Mouse (Mus musculus) granulocyte monocyte progenitor cell, adult 5-6 weeks (primary cell): Measurements from ENCODE around the gene C1qtnf7. TPM values are rescaled to one million over a fixed set of nuclear protein-coding genes. Genes with fewer than 3 reads are reported as not detected.

ENCODE experiments used
- ATAC-seq: replicated peaks from 2 replicates; pipeline ENCODE4 v1.8.0; 2016; ENCODE audit warnings: mild to moderate bottlenecking, moderate TSS enrichment, inconsistent platforms; ENCODE audit not compliant: poor library complexity, severe bottlenecking
- total RNA-seq, 2 experiments: library from RNA; stranded (forward) in 1 of 2; stranded (reverse) in 1 of 2; fragments of 200-712, 200-1000 nt in 1 of 2; fragments of >200 nt in 1 of 2; fragmentation: Nextera tagmentation in 1 of 2; gene quantifications; 2 replicates each; pipeline ENCODE4 v1.2.3; 2014 to 2017

The C1qtnf7 gene
- not detected in 2 replicates for total RNA-seq (2014; fragmentation: Nextera tagmentation)
- not detected in 2 replicates for total RNA-seq (2017)

DNA sequence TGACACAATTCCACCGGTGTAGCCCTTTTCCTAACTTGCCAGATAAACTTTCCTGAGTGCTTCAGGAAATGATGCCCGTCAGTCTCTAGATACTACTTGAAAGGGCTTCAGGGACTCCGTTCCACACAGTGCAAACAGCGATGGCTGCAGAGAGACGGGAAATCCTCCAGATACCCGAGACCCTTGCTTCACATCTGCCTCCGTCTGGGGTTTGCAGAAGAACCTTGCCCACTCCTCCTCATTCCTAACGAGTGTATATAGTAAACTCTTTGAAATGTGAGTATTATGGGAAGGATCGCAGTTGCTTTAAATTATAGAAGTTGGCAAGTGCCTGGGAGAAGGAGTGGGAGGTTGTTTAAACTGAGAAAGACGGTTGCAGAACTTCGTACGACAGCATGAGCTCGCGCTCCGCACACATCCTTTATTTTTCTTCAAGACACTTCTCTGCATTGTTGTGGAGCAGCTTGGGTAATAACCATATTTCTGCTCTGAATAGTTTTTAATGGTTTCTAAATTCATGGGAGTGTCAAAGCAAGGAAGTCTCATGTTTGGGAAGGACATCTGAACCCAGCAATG, at the start of gene C1qtnf7:
TSS of gene C1qtnf7 (plus strand) at position 138 of the 576 bp plus-strand sequence.
- no peak for ATAC-seq

DNA sequence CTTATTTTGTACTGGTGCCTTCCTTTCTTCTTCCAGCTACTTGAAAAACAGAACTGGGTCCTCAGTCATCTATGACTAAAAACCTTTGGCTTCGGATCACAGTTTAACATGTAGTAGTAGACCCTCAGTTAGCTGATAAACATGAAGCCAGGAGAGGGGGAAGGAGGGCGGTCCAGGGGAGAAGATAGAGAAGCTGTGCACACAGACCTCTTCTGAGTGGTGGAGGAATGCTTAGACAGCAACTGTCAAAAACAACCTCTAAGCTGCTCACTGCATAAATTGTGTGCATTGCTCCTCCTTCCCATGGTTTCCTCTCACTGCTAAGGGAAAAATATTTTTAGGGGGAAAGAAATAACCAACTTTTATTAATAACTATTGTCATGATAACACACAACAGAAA, 48.6 kb upstream of the C1qtnf7 start:
- no peak for ATAC-seq

DNA sequence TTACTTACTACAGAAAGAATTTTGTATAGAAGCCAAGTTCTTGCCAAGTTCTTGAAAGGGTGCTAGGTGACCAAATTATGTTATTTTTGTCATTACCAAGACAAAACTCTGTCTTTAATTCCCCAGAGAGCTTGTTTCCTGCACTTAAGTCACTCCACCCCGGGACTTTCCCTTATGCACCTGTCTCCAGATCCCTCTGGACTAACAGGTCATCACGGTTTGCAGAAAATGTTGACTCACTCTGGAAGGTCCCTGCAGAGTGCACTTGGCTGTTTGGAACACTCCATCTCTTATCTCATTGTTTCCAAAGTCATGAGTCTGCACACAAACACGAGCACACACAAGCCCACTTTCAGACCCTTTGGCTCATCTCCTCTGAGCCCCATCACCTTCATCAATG, 48.1 kb upstream of the C1qtnf7 start:
- ATAC-seq = no peak

DNA sequence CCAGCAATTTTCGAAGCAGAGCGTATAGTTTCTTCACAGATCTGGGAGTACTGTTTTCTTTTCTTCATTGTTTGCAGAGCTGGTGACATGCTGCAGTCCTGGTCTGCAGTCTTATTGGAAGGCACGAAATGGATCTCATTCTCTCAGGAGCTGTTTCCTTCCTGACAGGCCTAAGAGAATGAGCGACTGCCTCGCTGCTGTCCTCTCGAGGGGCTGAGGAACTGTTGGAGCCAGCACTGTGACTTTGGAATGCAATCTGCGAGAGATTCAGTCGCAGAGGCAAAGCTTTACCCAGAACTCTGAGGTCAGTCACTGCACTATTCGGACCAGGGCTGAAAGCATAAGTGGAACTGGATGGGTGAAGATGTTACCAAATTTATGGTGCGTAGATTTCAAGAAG, 46.4 kb upstream of the C1qtnf7 start:
- no peak for ATAC-seq

DNA sequence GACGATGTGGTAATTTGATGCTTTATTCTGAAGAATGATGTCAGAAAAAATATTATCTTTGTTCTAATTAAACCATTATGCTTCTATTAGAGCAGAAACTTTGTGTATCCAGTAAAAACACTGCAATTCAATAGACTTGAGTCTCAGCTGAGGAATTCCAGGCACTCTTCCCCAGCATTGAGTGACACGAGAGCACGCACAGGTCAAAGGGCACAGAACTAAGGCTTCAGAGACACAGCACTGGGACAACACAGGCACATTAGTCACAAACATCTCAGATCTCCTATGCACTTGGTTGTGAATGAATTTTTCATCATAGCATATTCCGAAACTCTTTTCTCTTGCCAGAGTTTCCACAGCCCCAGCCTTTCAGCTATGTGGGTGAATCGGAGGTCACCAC, 37.4 kb upstream of the C1qtnf7 start:
- ATAC-seq = no peak

DNA sequence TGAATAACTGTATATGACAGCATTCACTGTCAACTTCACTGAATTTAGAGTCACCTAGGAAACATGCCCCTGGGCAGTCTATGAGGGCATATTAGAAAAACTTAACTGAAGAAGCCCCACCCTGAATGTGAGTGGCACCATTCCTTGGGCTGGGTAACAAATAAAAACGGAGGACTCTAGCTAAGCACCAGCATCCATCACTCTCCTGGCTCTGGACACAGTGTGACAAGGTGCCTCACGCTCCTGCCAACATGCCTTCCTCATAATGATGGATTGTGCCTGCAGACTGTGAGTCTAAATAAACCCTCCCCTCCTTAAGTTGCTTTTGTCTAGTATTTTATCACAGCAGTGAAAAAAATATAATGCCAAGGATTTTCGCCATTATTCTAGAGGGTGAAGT, 35.3 kb upstream of the C1qtnf7 start:
- no peak for ATAC-seq

DNA sequence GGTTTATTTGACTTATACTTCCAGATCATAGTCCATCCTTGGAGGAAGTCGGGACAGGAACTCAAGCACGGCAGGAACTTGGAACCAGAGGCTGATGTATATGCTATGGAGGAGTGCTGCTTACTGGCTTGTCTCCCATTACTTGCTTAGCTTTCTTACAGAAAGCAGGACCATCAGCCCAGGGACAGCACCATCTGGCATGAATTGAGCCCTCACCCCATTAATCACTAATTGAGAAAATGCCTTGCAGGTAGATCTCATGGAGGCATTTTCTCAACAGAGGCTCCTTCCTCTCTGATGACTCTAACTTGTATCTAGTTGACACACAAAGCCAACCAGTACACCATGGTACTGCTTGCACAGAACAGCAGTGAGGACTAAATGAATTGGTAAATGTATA, 34.6 kb upstream of the C1qtnf7 start:
- ATAC-seq = no peak

DNA sequence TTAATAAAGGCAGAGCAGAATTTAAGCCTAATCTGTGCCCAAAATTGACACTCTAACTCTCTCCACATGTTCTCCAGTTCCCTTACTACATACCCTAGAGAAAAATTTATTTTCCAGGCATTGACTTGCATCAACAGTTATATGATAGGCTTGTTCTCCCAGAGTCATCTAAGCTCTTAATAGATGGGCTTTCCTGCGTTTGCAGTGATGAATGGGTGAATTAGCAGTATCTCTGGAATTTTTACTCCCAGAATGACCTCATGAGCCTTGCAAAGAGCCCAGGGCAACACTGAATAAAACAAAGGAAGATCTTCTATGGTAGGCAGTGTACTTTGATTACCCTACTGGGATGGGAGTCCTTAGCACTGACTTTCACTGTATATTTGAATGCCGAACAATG, 33.5 kb upstream of the C1qtnf7 start:
- ATAC-seq = no peak

DNA sequence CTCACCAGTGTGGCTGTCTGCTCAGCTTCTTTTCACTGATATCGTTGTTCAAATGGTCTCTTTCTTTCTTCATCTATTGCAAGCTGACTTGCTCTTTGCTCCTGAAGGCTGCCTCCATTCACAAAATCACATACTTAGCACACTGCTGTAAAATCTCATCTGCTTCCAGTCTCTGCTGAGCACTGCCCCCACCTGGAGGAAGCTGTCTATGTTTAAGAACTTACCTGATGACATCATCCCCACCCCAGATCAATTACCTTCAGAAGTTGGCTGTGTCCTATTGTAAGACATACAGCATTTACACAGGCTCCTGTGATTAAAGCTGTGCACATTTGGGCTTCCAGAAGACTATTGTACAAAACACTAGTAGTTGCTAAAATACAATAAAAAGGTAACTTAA, 13.5 kb upstream of the C1qtnf7 start:
- ATAC-seq = no peak

DNA sequence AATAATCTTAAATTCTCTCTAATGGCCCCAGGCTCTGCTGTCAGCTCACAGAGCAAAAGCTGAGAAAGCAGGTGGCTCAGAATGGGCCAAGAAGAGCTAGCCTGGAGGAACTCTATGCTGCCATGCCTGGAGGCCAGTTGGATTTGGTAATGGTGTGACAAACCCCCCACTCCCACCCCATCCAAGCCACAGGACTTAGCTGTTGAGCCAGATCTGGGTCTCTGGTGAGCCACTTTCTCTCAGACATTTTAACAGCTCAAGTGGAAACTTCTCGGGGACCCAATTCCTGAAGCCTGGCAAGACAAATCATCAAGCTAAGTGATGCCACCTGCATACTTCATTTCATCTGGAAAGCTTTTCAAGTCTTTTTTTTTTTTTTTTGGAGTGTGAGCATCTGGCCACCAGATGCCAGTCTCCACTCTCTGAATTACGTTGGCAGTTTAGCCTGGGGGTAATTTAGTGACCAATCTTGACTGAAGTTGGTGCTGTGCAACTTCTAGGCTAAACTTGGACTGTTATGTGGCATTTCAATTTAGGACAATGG, 11.0 kb upstream of the C1qtnf7 start:
- ATAC-seq = no peak

DNA sequence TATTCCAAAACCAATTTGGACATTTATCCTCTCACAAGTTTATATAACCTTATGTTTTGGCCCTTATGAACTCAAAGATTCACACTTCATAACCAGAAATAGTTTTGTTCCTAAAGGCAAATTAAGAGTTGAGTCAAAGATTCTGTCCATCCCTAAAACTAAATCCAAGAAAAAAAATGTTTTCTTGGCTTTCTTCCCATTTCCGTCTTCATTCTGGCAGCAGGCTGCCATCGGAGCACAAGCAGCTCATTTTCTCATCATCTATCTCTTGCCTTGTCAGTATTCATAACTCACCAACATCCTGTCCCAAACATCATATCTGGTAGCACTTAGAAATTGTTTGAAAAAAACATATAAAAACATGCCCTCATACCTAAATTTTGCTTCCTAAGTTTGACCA, 6.9 kb upstream of the C1qtnf7 start:
- ATAC-seq = no peak

DNA sequence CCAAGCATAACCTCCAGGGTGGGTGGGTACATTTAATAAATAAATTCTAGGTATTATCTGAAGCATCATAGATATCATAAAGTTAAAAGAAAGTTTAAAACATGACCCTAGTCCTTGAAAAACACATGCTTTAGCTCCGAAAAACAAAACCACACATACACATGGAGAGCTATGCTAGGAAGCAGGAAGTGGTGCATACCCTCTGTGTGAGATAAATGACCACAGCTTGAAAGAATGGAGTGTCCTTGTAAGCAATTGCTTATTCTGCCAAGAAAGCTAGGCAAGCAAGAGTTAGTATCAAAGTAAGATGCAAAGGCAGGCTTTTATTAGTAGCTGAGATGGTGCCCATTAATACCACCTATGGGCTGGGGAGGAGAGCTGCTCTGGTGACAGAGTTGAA, 6.4 kb upstream of the C1qtnf7 start:
- ATAC-seq = peak; percentile 44; the same call in 1 of the 2 replicates

DNA sequence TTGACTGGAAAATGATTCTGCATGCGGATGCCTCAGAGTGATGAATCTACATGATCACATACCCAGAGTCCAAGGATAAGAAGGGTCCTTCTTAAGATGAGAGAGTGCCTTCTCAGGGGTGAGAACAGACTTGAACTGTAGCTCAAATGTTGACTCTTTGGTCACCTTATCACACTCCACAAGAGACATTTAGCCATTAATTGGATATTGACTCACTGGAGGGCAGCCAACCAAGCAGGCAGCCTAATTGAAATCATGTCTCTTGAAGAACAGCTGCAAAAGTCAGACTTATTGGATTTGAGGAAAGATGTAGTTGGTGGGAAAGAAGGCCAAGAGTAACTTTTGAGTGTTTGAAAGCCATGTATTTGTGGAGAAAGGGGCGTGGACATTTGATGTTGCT, 4.2 kb upstream of the C1qtnf7 start:
- no peak for ATAC-seq

DNA sequence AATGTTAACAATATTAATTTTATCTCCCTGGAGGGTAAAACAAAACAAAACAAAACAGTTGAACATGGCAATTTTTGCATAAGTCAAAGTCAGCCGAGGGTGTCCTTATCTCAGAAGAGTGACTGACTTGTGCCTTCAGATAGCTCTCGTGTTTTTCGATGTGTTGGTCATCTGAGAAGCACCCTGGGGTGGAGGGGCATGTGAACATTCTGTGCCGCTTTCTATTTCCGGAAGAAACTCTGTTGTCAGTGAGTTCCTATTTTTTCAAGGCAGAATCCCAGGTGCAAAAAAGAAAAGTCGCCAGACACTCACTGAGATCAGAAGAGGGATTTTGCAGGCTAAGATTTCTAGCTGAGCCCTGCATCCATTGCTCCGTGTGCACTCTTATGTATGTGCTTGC, 1.2 kb downstream of the C1qtnf7 start:
- 0 out of 2 replicates have a peak, but pooled peaks have one; percentile 30 for ATAC-seq

DNA sequence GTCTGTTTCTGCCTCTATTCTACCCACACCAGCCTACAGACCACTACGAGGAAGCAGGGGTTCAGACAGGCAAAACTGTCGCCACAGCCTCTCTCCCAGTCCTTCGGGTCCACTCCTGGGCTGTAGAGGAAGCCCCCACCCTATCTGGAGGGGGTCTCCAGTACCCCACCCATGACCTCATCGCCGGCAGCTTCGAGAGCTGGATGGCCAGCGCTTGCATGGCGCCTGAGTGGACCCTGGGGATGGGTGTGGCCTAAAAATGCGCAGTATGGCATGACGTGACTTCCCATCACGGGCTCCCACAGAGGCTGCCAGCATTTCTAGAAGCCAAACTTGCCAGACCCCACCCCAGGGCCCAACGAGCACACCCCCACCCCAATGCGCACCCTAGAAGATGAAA, 2.0 kb downstream of the C1qtnf7 start:
- ATAC-seq = no peak

DNA sequence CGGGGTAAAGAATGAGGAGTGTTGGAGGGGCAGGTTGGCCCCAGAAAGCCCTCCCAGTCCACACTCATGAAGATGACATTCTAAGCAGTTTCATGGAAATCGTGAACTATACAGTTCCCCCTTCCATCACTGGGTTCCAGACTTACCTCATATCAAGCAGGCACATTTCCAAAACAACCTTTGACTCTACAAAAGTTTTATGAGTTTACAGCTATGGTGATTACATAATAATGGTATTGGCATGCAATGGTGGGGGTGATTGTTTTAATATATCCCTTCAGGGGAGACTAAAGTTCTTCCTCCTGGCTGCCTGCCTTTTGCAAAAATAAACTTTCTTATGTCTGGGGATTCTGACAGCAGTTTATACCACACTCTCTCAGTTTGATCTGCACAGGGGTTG, 4.6 kb downstream of the C1qtnf7 start:
- ATAC-seq = no peak

DNA sequence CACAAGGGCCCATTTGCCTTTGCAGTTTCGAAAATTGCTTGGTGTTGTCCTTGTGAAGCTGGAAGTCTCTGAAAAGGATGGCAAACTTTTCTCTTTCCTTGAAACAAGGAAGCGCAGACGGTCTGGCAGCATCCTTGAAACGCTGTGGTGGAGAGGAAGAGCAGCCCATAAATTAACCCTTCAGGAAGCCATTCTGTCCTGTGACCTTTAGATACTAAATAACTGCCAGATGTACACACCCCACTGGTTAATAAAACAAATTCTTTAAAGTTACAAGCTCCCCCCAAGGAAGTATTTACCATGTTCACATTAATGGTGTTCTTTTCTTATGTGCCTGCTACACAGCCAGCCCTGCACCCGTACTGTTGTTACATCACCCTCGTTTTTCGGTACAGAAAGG, 6.0 kb downstream of the C1qtnf7 start:
- ATAC-seq = no peak

DNA sequence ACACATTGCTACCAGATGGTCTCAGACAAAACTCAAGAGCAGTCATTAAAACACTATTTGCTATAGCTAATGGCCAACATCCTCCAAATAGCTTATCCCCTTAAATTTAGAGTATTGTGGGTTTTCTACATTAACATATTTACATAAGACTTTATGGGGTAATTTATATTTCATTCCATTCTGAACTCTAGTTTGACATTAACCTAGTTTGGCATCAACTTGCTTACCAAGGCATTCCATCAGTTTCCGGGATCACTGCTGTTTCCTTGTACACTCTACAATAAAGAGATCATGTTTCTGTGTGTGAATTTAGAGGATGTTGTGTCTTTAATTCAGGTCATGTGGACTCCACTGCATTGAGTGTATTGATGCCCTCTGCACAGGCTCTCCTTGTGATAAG, 7.5 kb downstream of the C1qtnf7 start:
- ATAC-seq = no peak

DNA sequence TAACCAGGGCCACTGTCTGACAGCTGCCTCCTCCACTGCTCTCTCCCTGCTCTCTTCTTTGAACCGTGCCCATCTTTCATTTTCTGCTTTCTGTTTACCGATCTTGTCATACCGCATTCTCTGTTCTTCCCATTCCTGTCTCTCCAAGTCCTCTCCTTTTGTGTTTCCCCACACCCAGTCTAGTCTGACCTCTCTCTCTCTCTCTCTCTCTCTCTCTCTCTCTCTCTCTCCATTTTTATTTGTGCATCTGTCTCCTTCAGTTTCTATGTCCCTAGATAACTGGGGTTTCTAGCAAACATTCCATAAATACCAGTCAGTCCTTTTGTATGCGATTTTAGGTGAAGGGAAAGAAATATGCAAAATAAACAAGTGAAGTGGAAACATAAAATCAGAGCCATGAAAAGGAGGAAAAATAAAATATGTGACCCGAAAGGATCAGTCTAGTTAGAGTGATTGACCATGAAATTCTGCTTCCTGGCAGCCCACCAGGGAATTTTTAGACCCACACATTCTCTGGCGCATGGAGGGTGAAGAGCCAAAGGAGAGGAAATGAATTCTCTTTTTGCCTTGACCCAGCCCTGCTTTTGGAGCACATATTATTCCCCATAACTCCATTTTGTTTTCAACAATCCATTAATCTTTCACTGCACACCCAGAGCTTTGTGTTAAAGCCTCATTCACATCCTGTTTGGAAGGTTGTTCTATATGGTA, 11.7 kb downstream of the C1qtnf7 start:
- no peak for ATAC-seq

DNA sequence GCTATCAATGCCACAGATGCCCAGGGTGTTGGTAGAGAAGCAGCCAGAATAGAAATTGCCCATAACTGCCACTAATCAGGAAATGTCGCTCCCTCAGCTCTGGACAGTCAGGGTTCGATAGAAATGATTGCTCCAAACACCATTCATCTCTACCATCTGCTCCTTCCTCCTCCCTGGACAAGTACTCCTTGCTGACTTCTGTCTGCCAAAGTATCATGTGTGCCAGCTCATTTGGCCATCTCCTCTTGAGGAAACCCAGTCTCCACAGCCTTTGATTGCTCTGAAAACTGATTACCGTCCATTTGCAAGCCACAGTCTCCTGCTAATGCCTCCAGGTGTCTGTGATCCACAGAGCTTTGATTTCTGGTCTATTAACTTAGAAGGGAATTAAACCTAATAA, 14.8 kb downstream of the C1qtnf7 start:
- no peak for ATAC-seq

DNA sequence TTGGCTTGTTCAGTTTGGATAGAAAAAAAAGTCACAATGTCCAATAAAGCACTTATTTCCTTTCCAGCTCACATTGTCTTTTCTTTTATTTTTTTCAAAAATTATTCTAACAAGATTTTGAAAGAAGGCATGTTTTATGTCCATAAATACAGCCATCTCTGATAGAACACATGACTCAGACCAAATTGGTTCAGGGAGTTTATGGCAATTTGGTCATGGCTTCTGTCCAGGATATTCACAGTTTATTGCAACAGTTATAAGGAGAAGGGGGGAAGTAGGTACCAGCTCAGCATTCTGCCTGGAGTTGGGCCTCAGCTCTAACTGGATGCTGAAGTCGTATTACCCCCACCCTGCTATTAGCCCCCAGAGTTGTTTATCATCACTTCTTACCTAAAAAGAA, 15.5 kb downstream of the C1qtnf7 start:
- ATAC-seq = no peak
